Mouse (Mus musculus) CH12.LX (cell line): Measurements from ENCODE around the gene Trpc7. TPM values are rescaled to one million over a fixed set of nuclear protein-coding genes. Genes with fewer than 3 reads are reported as not detected.

Experiments used
- DNase-seq: peaks from one replicate; pipeline ENCODE4 v3.0.0-alpha.2; 2013; ENCODE audit errors: extremely low read depth
- H3K27ac ChIP-seq: 2 replicates; pipeline ENCODE4 v1.5.1; 2012; ENCODE audit warnings: low read depth, mild to moderate bottlenecking, control low read depth, moderate library complexity; ENCODE audit not compliant: insufficient read depth
- H3K27me3 ChIP-seq: replicated peaks from 2 replicates; pipeline ENCODE3; 2012; ENCODE audit warnings: inconsistent platforms
- H3K36me3 ChIP-seq, 2 experiments: replicated peaks in 1 of 2; 2 replicates each; pipeline versions ENCODE3 to v1.6.1; 2012; ENCODE audit warnings: inconsistent platforms in 1 of 2, low read length in 1 of 2, mild to moderate bottlenecking in 1 of 2, mixed read lengths in 1 of 2, moderate library complexity in 1 of 2; ENCODE audit not compliant: control insufficient read depth in 1 of 2, insufficient read depth in 1 of 2
- H3K4me1 ChIP-seq, 2 experiments: 2 replicates each; pipeline ENCODE4 v1.6.1; 2012; ENCODE audit warnings: inconsistent platforms in 1 of 2, moderate library complexity in 1 of 2; ENCODE audit not compliant: insufficient read depth in 2 of 2, control insufficient read depth in 1 of 2
- H3K4me2 ChIP-seq: 2 replicates; pipeline ENCODE4 v1.6.1; 2012; ENCODE audit warnings: low read depth, mild to moderate bottlenecking, control low read depth; ENCODE audit not compliant: poor library complexity, insufficient read depth, severe bottlenecking
- H3K4me3 ChIP-seq, 3 experiments: fragments of 150-350 bp in 1 of 3; sonication (generic) in 1 of 3; replicated peaks in 1 of 3; 2 replicates each; pipeline versions ENCODE3 to v1.5.1; 2011 to 2012; ENCODE audit warnings: low read depth in 2 of 3, low read length in 2 of 3, mild to moderate bottlenecking in 2 of 3, moderate library complexity in 2 of 3, control low read depth in 1 of 3, improper control_type of control experiment in 1 of 3, inconsistent platforms in 1 of 3, mixed read lengths in 1 of 3; ENCODE audit not compliant: poor library complexity in 1 of 3
- H3K79me2 ChIP-seq: replicated peaks from 2 replicates; pipeline ENCODE4 v1.6.1; 2012; ENCODE audit warnings: mild to moderate bottlenecking, moderate library complexity; ENCODE audit not compliant: control insufficient read depth, poor library complexity, insufficient read depth, severe bottlenecking; ENCODE audit errors: extremely low read depth
- H3K9ac ChIP-seq: 2 replicates; pipeline ENCODE4 v1.6.1; 2012; ENCODE audit warnings: low read depth, mild to moderate bottlenecking, control low read depth, moderate library complexity; ENCODE audit not compliant: insufficient read depth
- H3K9me3 ChIP-seq: replicated peaks from 2 replicates; pipeline ENCODE3; 2012; ENCODE audit warnings: low read length, inconsistent platforms, mixed read lengths
- CHD2 ChIP-seq: IDR thresholded peaks from 2 replicates; pipeline ENCODE4 v1.6.1; 2011; ENCODE audit warnings: low read length, improper control_type of control experiment
- GABPA ChIP-seq: IDR thresholded peaks from 2 replicates; pipeline ENCODE4 v1.6.1; 2012; ENCODE audit warnings: low read depth, low read length, improper control_type of control experiment, inconsistent platforms; ENCODE audit not compliant: insufficient replicate concordance
- JUN ChIP-seq: IDR thresholded peaks from 2 replicates; pipeline ENCODE4 v1.6.1; 2011; ENCODE audit warnings: low read depth, mild to moderate bottlenecking, low read length, improper control_type of control experiment, moderate library complexity; ENCODE audit not compliant: insufficient read depth
- JUND ChIP-seq: conservative IDR thresholded peaks from 2 replicates; pipeline ENCODE4 v1.6.1; 2011; ENCODE audit warnings: low read depth, low read length, improper control_type of control experiment
- MAX ChIP-seq: IDR thresholded peaks from 2 replicates; pipeline ENCODE4 v1.6.1; 2011; ENCODE audit warnings: low read length, improper control_type of control experiment
- MEF2A ChIP-seq: IDR thresholded peaks from 2 replicates; pipeline ENCODE4 v1.6.1; 2014; ENCODE audit warnings: low read depth, mild to moderate bottlenecking, inconsistent platforms, low read length, improper control_type of control experiment, borderline replicate concordance
- MXI1 ChIP-seq: IDR thresholded peaks from 2 replicates; pipeline ENCODE4 v1.6.1; 2011; ENCODE audit warnings: mild to moderate bottlenecking, low read depth, low read length, improper control_type of control experiment
- RAD21 ChIP-seq: IDR thresholded peaks from 2 replicates; pipeline ENCODE4 v1.6.1; 2011; ENCODE audit warnings: low read depth, mild to moderate bottlenecking, low read length, improper control_type of control experiment, moderate library complexity
- TCF12 ChIP-seq: IDR thresholded peaks from 2 replicates; pipeline ENCODE4 v1.6.1; 2014; ENCODE audit warnings: low read depth, mild to moderate bottlenecking, inconsistent platforms, low read length, improper control_type of control experiment
- UBTF ChIP-seq: IDR thresholded peaks from 2 replicates; pipeline ENCODE4 v1.6.1; 2012; ENCODE audit warnings: low read depth, mild to moderate bottlenecking, inconsistent platforms, low read length, improper control_type of control experiment, moderate library complexity
- USF2 ChIP-seq: conservative IDR thresholded peaks from 2 replicates; pipeline ENCODE4 v1.6.1; 2011; ENCODE audit warnings: low read depth, low read length, improper control_type of control experiment
- ZMIZ1 ChIP-seq: IDR thresholded peaks from 2 replicates; pipeline ENCODE4 v1.6.1; 2012; ENCODE audit warnings: low read depth, mild to moderate bottlenecking, inconsistent platforms, low read length, improper control_type of control experiment
- dilution Hi-C: fragments of 300-500 bp; cut with MboI; formaldehyde crosslinking; loops from 2 replicates; pipeline ENCODE4 v1.14.3; 2020; ENCODE audit warnings: low sequenced_read_pairs; ENCODE audit not compliant: extremely low pct_unique_long_range_greater_than_20kb, extremely low pct_ligation_motif_present
- in situ Hi-C: fragments of 300-500 bp; cut with MboI; formaldehyde crosslinking; loops from 3 replicates; pipeline ENCODE4 v1.14.3; 2019; ENCODE audit warnings: low sequenced_read_pairs, low pct_ligation_motif_present, low pct_unique_long_range_greater_than_20kb, mixed read lengths
- polyA plus RNA-seq: library from polyadenylated mRNA; unstranded; fragments of >175 nt; gene quantifications from 2 replicates; pipeline ENCODE4 v1.2.1, GENCODE M21; 2012; ENCODE audit warnings: low read depth; ENCODE audit not compliant: insufficient read length
- total RNA-seq, 2 experiments: library from RNA; depleted of rRNA; stranded (reverse); fragments of 300-350 nt in 1 of 2; fragments of >200 nt in 1 of 2; gene quantifications; 2 replicates each; pipeline ENCODE4 v1.2.3; 2012 to 2014

The Trpc7 gene
- total and polyA plus RNA-seq, 3 experiments = not detected

GRCm38 (mm10) chr13:56751774-56752173 lies 144.0 kb downstream of the Trpc7 start:
- H3K27me3 ChIP-seq = no peaks in the 10 kb centered on the region
- H3K9ac ChIP-seq = no peak overlapping the region
- TF ChIP-seq GABPA (no peak), CHD2 (no peak), ZMIZ1 (no peak), UBTF (no peak)
- in situ Hi-C loops = no loop called here
- peaks cover 12% of the 10 kb centered on the region for H3K9me3 ChIP-seq
- dilution Hi-C loops = no loop called here
- no peaks in the 10 kb centered on the region for H3K4me1 ChIP-seq
- H3K4me3 ChIP-seq = no peak overlapping the region
- no peak overlapping the region for H3K4me2 ChIP-seq
- DNase-seq = no peak
- no peak overlapping the region for H3K27ac ChIP-seq
- H3K79me2 ChIP-seq = no peaks in the 10 kb centered on the region
- no peaks in the 10 kb centered on the region for H3K36me3 ChIP-seq

DNA sequence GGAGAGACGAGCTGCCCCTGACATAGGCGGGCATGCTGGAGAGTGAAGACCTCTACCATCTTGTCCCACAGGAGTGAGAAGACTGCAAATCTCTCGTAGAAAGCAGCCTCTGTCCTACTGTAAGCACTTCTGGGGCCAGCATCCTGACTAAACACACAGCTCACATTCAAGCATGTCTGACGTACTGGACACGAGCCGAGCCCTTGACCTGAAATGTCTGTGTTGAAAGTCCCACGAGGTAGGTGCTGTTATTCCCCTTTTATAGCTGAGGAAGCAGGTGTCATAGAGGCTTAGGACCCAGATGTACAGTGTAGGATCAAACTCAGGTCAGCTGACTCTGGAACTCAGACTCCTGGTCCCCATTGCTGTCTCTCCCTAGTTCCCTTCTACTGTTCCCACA lies 146.4 kb downstream of the Trpc7 start:
- TF ChIP-seq JUND = no peak
- TF ChIP-seq MEF2A = no peak
- no peak for TF ChIP-seq ZMIZ1
- TF ChIP-seq TCF12 = no peak
- no peak for TF ChIP-seq MXI1
- TF ChIP-seq USF2 = no peak
- Histone ChIP-seq H3K9me3 (peaks cover 12% of the 10 kb centered on the region), H3K27ac (no peak overlapping the region), H3K9ac (no peak overlapping the region), H3K27me3 (no peaks in the 10 kb centered on the region), H3K4me2 (no peak overlapping the region), H3K4me1 (no peaks in the 10 kb centered on the region), H3K79me2 (no peaks in the 10 kb centered on the region), H3K36me3 (peaks cover 0 to under 1% of the 10 kb centered on the region in 2 experiments), H3K4me3 (no peak overlapping the region)
- no peak for DNase-seq
- dilution Hi-C loops = no loop called here
- in situ Hi-C loops = no loop called here

DNA sequence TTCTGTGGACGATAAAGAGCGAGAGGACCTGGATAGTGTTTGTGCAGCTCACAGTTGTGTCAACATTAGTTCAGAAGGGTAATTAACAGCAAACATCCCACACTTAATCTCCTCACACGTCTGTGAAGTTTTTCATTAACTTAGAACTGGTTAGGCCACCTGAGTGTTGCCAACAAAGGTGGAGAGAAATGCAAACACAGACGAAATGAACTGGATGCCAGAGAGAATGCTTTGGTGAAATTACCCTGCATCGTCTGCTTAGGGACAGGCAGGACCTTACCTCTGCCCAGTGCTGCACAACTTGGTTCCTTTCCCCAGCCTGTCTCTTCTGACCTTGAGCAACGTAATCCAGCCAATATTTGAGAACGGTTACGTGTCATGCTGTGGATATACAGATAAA lies 148.2 kb downstream of the Trpc7 start:
- Histone ChIP-seq H3K27ac (no peak overlapping the region), H3K36me3 (peaks cover 0 to 4% of the 10 kb centered on the region in 2 experiments), H3K4me2 (no peak overlapping the region), H3K27me3 (no peaks in the 10 kb centered on the region), H3K4me1 (no peaks in the 10 kb centered on the region), H3K79me2 (no peaks in the 10 kb centered on the region), H3K9me3 (peaks cover 1% of the 10 kb centered on the region), H3K9ac (no peak overlapping the region), H3K4me3 (no peak overlapping the region)
- no peak for DNase-seq
- TF ChIP-seq MAX (no peak), JUN (no peak), RAD21 (no peak)
- dilution Hi-C loops (no loop called here), in situ Hi-C loops (no loop called here)
